Mouse (Mus musculus): ENCODE measurements around the gene Lpp. TPM values are rescaled to one million over a fixed set of nuclear protein-coding genes. Genes with fewer than 3 reads are reported as not detected.

Gene Lpp
- polyA plus RNA-seq, 1 experiment from 2014 or later = 14.4 TPM

- H3K9me3 ChIP-seq (ENCODE audit: control insufficient read depth, low read length) = no peaks in the 10 kb centered on the region
- no peak overlapping the region for H3K4me2 ChIP-seq
- no peaks in the 10 kb centered on the region for H3K36me3 ChIP-seq (ENCODE audit: control insufficient read depth, insufficient read depth, low read length)
- DNase-seq (ENCODE audit: low spot score, missing footprints) (no peak), ATAC-seq (ENCODE audit: low FRiP score) (peak; percentile 62)
- H3K27ac ChIP-seq (ENCODE audit: low read depth, low read length) = no peak overlapping the region
- 72% methylated on average over 4 of the region's 4 CpGs for WGBS
- H3K27me3 ChIP-seq (ENCODE audit: control insufficient read depth, insufficient read depth, low read length) = no peaks in the 10 kb centered on the region
- H3K4me3 ChIP-seq (ENCODE audit: low read depth, low read length) = no peak overlapping the region
- H3K9ac ChIP-seq (ENCODE audit: low read length) = no peak overlapping the region
- no peaks in the 10 kb centered on the region for H3K4me1 ChIP-seq (ENCODE audit: control insufficient read depth, insufficient read depth, low read length)
Observed at GRCm38 (mm10) chr16:24819127-24819526, 425.8 kb downstream of the Lpp start.

DNA sequence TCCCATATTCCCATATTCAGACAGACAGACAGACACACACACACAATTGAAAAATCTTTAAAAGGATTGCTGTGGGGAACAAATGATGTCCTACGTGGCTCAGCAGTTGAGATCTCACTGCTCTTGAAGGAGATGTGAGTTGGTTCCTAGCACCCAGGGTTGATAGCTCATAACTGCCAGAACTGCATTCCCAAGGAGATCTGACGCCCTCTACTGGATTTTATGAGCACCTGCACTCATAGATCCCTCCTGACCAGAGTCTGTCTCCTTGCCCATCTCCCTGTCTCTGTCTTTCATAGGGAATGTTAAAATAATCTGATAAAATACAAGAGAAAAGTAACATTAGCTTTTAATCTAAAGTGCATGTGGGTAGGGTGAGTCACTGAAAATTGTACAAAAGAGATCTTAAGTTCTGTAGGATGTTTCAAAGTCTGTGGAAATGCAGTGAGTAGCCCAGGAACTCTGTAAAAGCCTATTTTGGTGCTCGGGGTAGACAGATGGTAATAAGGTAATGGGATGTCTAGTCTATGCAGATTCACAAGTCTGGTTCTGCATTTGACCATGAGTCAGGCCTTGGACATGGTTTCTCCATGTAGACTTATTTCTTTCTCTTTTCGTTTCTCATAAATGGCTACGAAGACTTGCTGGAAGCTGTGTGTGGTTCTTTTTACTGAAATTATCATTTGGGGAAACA, 429.0 kb downstream of the Lpp start:
- Histone ChIP-seq H3K27ac (ENCODE audit: low read depth, low read length) (no peak overlapping the region), H3K4me1 (ENCODE audit: control insufficient read depth, insufficient read depth, low read length) (no peaks in the 10 kb centered on the region), H3K4me3 (ENCODE audit: low read depth, low read length) (no peak overlapping the region), H3K9me3 (ENCODE audit: control insufficient read depth, low read length) (no peaks in the 10 kb centered on the region), H3K9ac (ENCODE audit: low read length) (no peak overlapping the region), H3K36me3 (ENCODE audit: control insufficient read depth, insufficient read depth, low read length) (no peaks in the 10 kb centered on the region), H3K4me2 (no peak overlapping the region), H3K27me3 (ENCODE audit: control insufficient read depth, insufficient read depth, low read length) (no peaks in the 10 kb centered on the region)
- WGBS = 86% methylated on average over 5 of the region's 5 CpGs
- ATAC-seq (ENCODE audit: low FRiP score) (no peak), DNase-seq (ENCODE audit: low spot score, missing footprints) (no peak)

DNA sequence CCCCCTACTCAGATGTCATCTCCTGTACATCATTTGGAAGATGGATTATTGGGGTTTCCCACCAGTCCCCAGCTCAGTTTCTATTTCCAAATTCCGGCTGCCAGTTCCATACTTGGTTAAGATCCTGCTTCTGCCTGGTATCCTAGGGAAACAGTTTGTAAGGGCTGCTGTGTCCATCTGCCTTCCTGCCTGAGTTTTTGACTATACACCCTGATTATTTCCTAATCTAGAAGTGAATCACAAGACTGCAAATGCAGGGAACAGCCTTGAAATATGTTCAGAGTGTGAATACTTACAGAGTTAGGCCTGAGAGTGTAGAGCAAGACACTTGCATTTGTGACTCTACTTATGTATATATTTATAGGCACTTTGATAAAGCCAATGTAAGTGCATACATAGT, 429.6 kb downstream of the Lpp start:
- H3K9ac ChIP-seq (ENCODE audit: low read length) = no peak overlapping the region
- no peaks in the 10 kb centered on the region for H3K4me1 ChIP-seq (ENCODE audit: control insufficient read depth, insufficient read depth, low read length)
- H3K27ac ChIP-seq (ENCODE audit: low read depth, low read length) = no peak overlapping the region
- ATAC-seq (ENCODE audit: low FRiP score) (no peak), DNase-seq (ENCODE audit: low spot score, missing footprints) (no peak)
- H3K4me3 ChIP-seq (ENCODE audit: low read depth, low read length) = no peak overlapping the region
- H3K9me3 ChIP-seq (ENCODE audit: control insufficient read depth, low read length) = no peaks in the 10 kb centered on the region
- no peaks in the 10 kb centered on the region for H3K36me3 ChIP-seq (ENCODE audit: control insufficient read depth, insufficient read depth, low read length)
- no peak overlapping the region for H3K4me2 ChIP-seq
- no peaks in the 10 kb centered on the region for H3K27me3 ChIP-seq (ENCODE audit: control insufficient read depth, insufficient read depth, low read length)
- 86% methylated on average over 1 of the region's 1 CpGs for WGBS

DNA sequence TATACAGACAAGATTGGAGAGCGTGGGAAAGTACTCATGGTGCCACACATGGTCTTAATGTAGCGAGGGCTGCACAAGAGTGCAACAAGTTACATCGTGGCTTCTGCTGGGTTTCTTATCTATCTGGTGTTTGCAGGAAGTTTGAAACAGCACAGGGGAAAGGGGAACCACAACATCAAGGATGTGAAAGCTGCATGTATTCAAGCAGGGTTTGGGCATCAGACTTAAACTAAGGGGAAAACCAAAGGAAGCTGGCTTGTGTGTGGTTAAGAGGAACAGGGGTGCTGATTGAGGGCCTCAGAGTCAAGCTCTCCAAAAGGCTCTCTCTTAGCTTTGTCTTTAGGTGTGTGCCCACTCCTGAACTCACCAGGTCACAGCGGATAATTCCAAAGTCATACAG, 433.1 kb downstream of the Lpp start:
- H3K27ac ChIP-seq (ENCODE audit: low read depth, low read length) = no peak overlapping the region
- H3K27me3 ChIP-seq (ENCODE audit: control insufficient read depth, insufficient read depth, low read length) = no peaks in the 10 kb centered on the region
- H3K9ac ChIP-seq (ENCODE audit: low read length) = no peak overlapping the region
- no peak for ATAC-seq (ENCODE audit: low FRiP score)
- H3K36me3 ChIP-seq (ENCODE audit: control insufficient read depth, insufficient read depth, low read length) = no peaks in the 10 kb centered on the region
- 93% methylated on average over 4 of the region's 4 CpGs for WGBS
- no peak overlapping the region for H3K4me2 ChIP-seq
- H3K9me3 ChIP-seq (ENCODE audit: control insufficient read depth, low read length) = no peaks in the 10 kb centered on the region
- no peak for DNase-seq (ENCODE audit: low spot score, missing footprints)
- H3K4me1 ChIP-seq (ENCODE audit: control insufficient read depth, insufficient read depth, low read length) = no peaks in the 10 kb centered on the region
- H3K4me3 ChIP-seq (ENCODE audit: low read depth, low read length) = no peak overlapping the region

DNA sequence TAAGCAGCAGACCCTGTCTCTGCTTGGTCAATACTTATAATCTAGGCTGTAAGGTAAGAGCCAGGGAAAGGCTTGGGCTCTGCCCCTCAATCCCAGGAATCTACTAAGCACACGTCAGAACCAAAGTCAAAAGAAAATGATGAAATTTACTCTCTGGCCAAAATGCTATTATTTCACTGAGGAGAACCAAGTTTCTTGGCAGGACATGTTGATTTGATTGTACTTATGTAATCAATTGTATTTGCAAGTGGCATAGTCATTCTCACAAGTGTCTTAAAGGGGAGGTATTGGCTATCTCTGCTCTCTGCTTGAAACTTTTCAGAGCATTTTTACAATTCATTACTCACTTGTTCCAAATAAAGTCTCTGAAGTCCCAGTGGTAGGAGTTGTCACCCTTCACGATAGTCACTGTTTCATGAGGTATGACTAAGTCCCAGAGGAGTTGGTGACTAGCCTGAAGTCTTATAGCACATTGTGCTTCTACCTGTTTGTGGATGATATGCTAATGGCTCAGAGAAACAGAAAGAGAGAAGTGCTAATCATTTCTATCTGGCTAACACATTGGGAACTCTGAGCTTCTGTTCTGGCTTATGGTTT, 435.0 kb downstream of the Lpp start:
- 78% methylated on average over 2 of the region's 2 CpGs for WGBS
- no peaks in the 10 kb centered on the region for H3K36me3 ChIP-seq (ENCODE audit: control insufficient read depth, insufficient read depth, low read length)

GRCm38 (mm10) chr16:24829860-24830259, 436.6 kb downstream of the Lpp start:
- Histone ChIP-seq H3K27ac (ENCODE audit: low read depth, low read length) (no peak overlapping the region), H3K4me1 (ENCODE audit: control insufficient read depth, insufficient read depth, low read length) (no peaks in the 10 kb centered on the region), H3K36me3 (ENCODE audit: control insufficient read depth, insufficient read depth, low read length) (no peaks in the 10 kb centered on the region), H3K4me2 (no peak overlapping the region), H3K9ac (ENCODE audit: low read length) (no peak overlapping the region), H3K4me3 (ENCODE audit: low read depth, low read length) (no peak overlapping the region), H3K9me3 (ENCODE audit: control insufficient read depth, low read length) (no peaks in the 10 kb centered on the region), H3K27me3 (ENCODE audit: control insufficient read depth, insufficient read depth, low read length) (no peaks in the 10 kb centered on the region)
- WGBS = 84% methylated on average over 4 of the region's 4 CpGs
- no peak for DNase-seq (ENCODE audit: low spot score, missing footprints)
- no peak for ATAC-seq (ENCODE audit: low FRiP score)

More for the DNA sequence above, 435.0 kb downstream of the Lpp start:
- H3K4me3 ChIP-seq (ENCODE audit: low read depth, low read length) = no peak overlapping the region
- no peaks in the 10 kb centered on the region for H3K4me1 ChIP-seq (ENCODE audit: control insufficient read depth, insufficient read depth, low read length)
- DNase-seq (ENCODE audit: low spot score, missing footprints) (no peak), ATAC-seq (ENCODE audit: low FRiP score) (no peak)
- H3K9me3 ChIP-seq (ENCODE audit: control insufficient read depth, low read length) = no peaks in the 10 kb centered on the region
- H3K27me3 ChIP-seq (ENCODE audit: control insufficient read depth, insufficient read depth, low read length) = no peaks in the 10 kb centered on the region
- no peak overlapping the region for H3K27ac ChIP-seq (ENCODE audit: low read depth, low read length)
- no peak overlapping the region for H3K4me2 ChIP-seq
- H3K9ac ChIP-seq (ENCODE audit: low read length) = no peak overlapping the region

GRCm38 (mm10) chr16:24830939-24831338, 437.6 kb downstream of the Lpp start:
- H3K27me3 ChIP-seq (ENCODE audit: control insufficient read depth, insufficient read depth, low read length) = no peaks in the 10 kb centered on the region
- H3K9me3 ChIP-seq (ENCODE audit: control insufficient read depth, low read length) = no peaks in the 10 kb centered on the region
- H3K9ac ChIP-seq (ENCODE audit: low read length) = no peak overlapping the region
- no peak overlapping the region for H3K4me2 ChIP-seq
- no peaks in the 10 kb centered on the region for H3K36me3 ChIP-seq (ENCODE audit: control insufficient read depth, insufficient read depth, low read length)
- H3K27ac ChIP-seq (ENCODE audit: low read depth, low read length) = no peak overlapping the region
- no peaks in the 10 kb centered on the region for H3K4me1 ChIP-seq (ENCODE audit: control insufficient read depth, insufficient read depth, low read length)
- DNase-seq (ENCODE audit: low spot score, missing footprints) = no peak
- no peak overlapping the region for H3K4me3 ChIP-seq (ENCODE audit: low read depth, low read length)
- no peak for ATAC-seq (ENCODE audit: low FRiP score)
- WGBS = 74% methylated on average over 7 of the region's 7 CpGs

- H3K27me3 ChIP-seq (ENCODE audit: control insufficient read depth, insufficient read depth, low read length) = no peaks in the 10 kb centered on the region
- 90% methylated on average over 8 of the region's 8 CpGs for WGBS
- H3K4me3 ChIP-seq (ENCODE audit: low read depth, low read length) = no peak overlapping the region
- no peak overlapping the region for H3K9ac ChIP-seq (ENCODE audit: low read length)
- H3K9me3 ChIP-seq (ENCODE audit: control insufficient read depth, low read length) = no peaks in the 10 kb centered on the region
- H3K36me3 ChIP-seq (ENCODE audit: control insufficient read depth, insufficient read depth, low read length) = no peaks in the 10 kb centered on the region
- H3K4me2 ChIP-seq = no peak overlapping the region
- no peak for ATAC-seq (ENCODE audit: low FRiP score)
- no peaks in the 10 kb centered on the region for H3K4me1 ChIP-seq (ENCODE audit: control insufficient read depth, insufficient read depth, low read length)
- no peak overlapping the region for H3K27ac ChIP-seq (ENCODE audit: low read depth, low read length)
- no peak for DNase-seq (ENCODE audit: low spot score, missing footprints)
Observed at GRCm38 (mm10) chr16:24833221-24833620, 439.9 kb downstream of the Lpp start.

DNA sequence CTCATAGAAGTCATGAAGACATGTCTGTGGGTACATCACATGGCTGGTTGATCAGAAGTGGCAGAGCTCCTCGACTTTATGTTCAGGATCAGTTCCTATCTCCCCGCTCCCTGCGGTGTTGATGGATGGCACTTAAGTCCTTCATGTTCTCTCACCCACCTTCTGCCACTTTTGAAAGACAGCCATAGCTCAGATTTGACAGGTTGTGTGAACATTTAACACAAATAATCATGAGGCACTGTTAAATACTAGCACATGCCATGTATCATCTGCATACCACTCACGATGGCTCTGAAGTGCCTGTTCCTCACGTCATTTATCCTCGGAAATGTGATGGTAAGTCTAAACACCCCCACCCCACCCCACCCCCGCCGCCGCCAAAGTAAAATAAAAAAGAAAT, 441.2 kb downstream of the Lpp start:
- Histone ChIP-seq H3K36me3 (ENCODE audit: control insufficient read depth, insufficient read depth, low read length) (no peaks in the 10 kb centered on the region), H3K9me3 (ENCODE audit: control insufficient read depth, low read length) (no peaks in the 10 kb centered on the region), H3K4me1 (ENCODE audit: control insufficient read depth, insufficient read depth, low read length) (no peaks in the 10 kb centered on the region), H3K9ac (ENCODE audit: low read length) (no peak overlapping the region), H3K27ac (ENCODE audit: low read depth, low read length) (no peak overlapping the region), H3K4me2 (no peak overlapping the region), H3K4me3 (ENCODE audit: low read depth, low read length) (no peak overlapping the region), H3K27me3 (ENCODE audit: control insufficient read depth, insufficient read depth, low read length) (no peaks in the 10 kb centered on the region)
- DNase-seq (ENCODE audit: low spot score, missing footprints) (no peak), ATAC-seq (ENCODE audit: low FRiP score) (no peak)
- WGBS = 90% methylated on average over 9 of the region's 9 CpGs

All from midbrain, embryonic 11.5 days (tissue).